Mouse (Mus musculus) induced T-regulatory cell, adult 2 months (primary cell): ENCODE results near the gene Fam227b.
A peak's percentile ranks its signal among the peaks of the same experiment; 100 is the strongest.

ENCODE experiments used
- DNase-seq: peaks from one replicate; pipeline ENCODE4 v3.0.0-alpha.2; 2012; ENCODE audit warnings: low read depth

The Fam227b gene

GRCm38 (mm10) chr2:126006088-126006487, 145.7 kb downstream of the Fam227b start:
- peak; percentile 47 for DNase-seq

GRCm38 (mm10) chr2:126002291-126002690, 149.5 kb downstream of the Fam227b start:
- DNase-seq = no peak

GRCm38 (mm10) chr2:125975808-125976345, 175.9 kb downstream of the Fam227b start:
- no peak for DNase-seq

GRCm38 (mm10) chr2:125975206-125975605, 176.6 kb downstream of the Fam227b start:
- no peak for DNase-seq

- DNase-seq = no peak
Observed at GRCm38 (mm10) chr2:125973207-125973606, 178.6 kb downstream of the Fam227b start.

- no peak for DNase-seq
Observed at GRCm38 (mm10) chr2:125968811-125969210, 183.0 kb downstream of the Fam227b start.

- DNase-seq = no peak
Observed at GRCm38 (mm10) chr2:125948195-125948594, 203.6 kb downstream of the Fam227b start.

- no peak for DNase-seq
Observed at GRCm38 (mm10) chr2:125943301-125943700, 208.5 kb downstream of the Fam227b start.

GRCm38 (mm10) chr2:125941111-125941785, 210.6 kb downstream of the Fam227b start:
- no peak for DNase-seq

GRCm38 (mm10) chr2:125938993-125939642, 212.7 kb downstream of the Fam227b start:
- no peak for DNase-seq

GRCm38 (mm10) chr2:125936396-125936795, 215.4 kb downstream of the Fam227b start:
- peak; percentile 6 for DNase-seq

GRCm38 (mm10) chr2:125933977-125934376, 217.8 kb downstream of the Fam227b start:
- DNase-seq = no peak
